Mouse (Mus musculus): ENCODE data around the gene Fibcd1.

DNA sequence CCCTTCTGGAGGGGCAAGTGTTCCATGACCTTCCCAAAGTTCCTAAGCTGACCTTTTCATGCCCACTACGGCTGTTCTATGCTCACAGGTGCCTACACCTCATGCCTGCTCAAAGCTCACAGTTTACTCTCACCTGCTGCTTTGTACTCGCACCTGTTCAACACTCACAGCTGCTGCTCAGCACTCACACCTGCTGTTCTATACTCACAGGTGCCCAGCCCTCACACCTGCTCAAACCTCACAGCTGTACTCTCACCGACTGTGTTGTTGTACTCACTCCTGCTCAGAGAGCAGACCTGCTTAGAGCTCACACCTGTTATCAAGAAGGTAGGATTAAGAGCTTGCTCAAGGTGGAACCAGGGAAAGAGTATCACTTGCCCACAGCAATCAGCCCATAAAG is 24.9 kb upstream of the Fibcd1 start:
- TF ChIP-seq EP300 (IDR thresholded peaks at IDR 0.05; ENCODE audit: low read depth) (no peak), CTCF (IDR thresholded peaks at IDR 0.05; ENCODE audit: low read depth) (no peak)

Measured in liver, embryonic 14.5 days (tissue).